Mouse (Mus musculus): ENCODE data around the gene Krtap5-1.
"Not testable (repeated sequence)": the region's sequence is repeated elsewhere in the genome, so short reads cannot be mapped to it uniquely, and the experiment has no call there.

Krtap5-1 gene

GRCm38 (mm10) chr7:142296108-142296507, 810 bp downstream of the Krtap5-1 start:
- not testable (repeated sequence) for DNase-seq (ENCODE audit: low read depth)

- DNase-seq (ENCODE audit: low read depth): no peak
Observed at GRCm38 (mm10) chr7:142295418-142295817, 1.5 kb downstream of the Krtap5-1 start.

GRCm38 (mm10) chr7:142293851-142294250, 3.1 kb downstream of the Krtap5-1 start:
- DNase-seq (ENCODE audit: low read depth): peak; percentile 55

GRCm38 (mm10) chr7:142285910-142286612, 10.9 kb downstream of the Krtap5-1 start:
- DNase-seq (ENCODE audit: low read depth): not testable (repeated sequence)

- DNase-seq (ENCODE audit: low read depth): no peak
Observed at GRCm38 (mm10) chr7:142285130-142285835, 11.6 kb downstream of the Krtap5-1 start.

GRCm38 (mm10) chr7:142284615-142285080, 12.3 kb downstream of the Krtap5-1 start:
- peak; percentile 90 for DNase-seq (ENCODE audit: low read depth)

GRCm38 (mm10) chr7:142284023-142284591, 12.8 kb downstream of the Krtap5-1 start:
- DNase-seq (ENCODE audit: low read depth): peak; percentile 78

GRCm38 (mm10) chr7:142282847-142283246, 14.1 kb downstream of the Krtap5-1 start:
- not testable (repeated sequence) for DNase-seq (ENCODE audit: low read depth)

GRCm38 (mm10) chr7:142279291-142279690, 17.6 kb downstream of the Krtap5-1 start:
- DNase-seq (ENCODE audit: low read depth): not testable (repeated sequence)

- peak; percentile 67 for DNase-seq (ENCODE audit: low read depth)
Observed at GRCm38 (mm10) chr7:142278183-142278582, 18.7 kb downstream of the Krtap5-1 start.

GRCm38 (mm10) chr7:142274263-142274662, 22.7 kb downstream of the Krtap5-1 start, which contains the start of gene Gm4559:
TSS of gene Gm4559 (minus strand) at chr7:142274363.
- DNase-seq (ENCODE audit: low read depth): not testable (repeated sequence)

- DNase-seq (ENCODE audit: low read depth): not testable (repeated sequence)
Observed at GRCm38 (mm10) chr7:142258254-142258653, 38.7 kb downstream of the Krtap5-1 start, which contains the start of gene Gm2431. TSS of gene Gm2431 (minus strand) at chr7:142258354.

GRCm38 (mm10) chr7:142255517-142255916, 41.4 kb downstream of the Krtap5-1 start:
- peak; percentile 10 for DNase-seq (ENCODE audit: low read depth)

- no peak for DNase-seq (ENCODE audit: low read depth)
Observed at GRCm38 (mm10) chr7:142249824-142250223, 47.1 kb downstream of the Krtap5-1 start.
